Mouse (Mus musculus) midbrain, embryonic 14.5 days (tissue): ENCODE results near the gene Vamp4. TPM values are rescaled to one million over a fixed set of nuclear protein-coding genes. Genes with fewer than 3 reads are reported as not detected.
"Not testable (repeated sequence)": the region's sequence is repeated elsewhere in the genome, so short reads cannot be mapped to it uniquely, and the experiment has no call there.

ENCODE experiments used
- ATAC-seq: fragments of 200-750 bp; cut with Nextera tagmentation; 2 replicates; pipeline ENCODE4 v1.8.0; 2017; ENCODE audit warnings: moderate number of reproducible peaks, moderate library complexity; ENCODE audit not compliant: low FRiP score, low TSS enrichment
- DNase-seq: peaks from one replicate; pipeline ENCODE4 v3.0.0-alpha.2; 2015
- H3K27ac ChIP-seq: fragments of 300-500 bp; sonication (generic); replicated peaks from 2 replicates; pipeline ENCODE4 v1.5.1; 2014; ENCODE audit warnings: mild to moderate bottlenecking, low read depth, low read length, moderate library complexity
- H3K27me3 ChIP-seq: fragments of 300-500 bp; sonication (generic); 2 replicates; pipeline ENCODE4 v1.6.1; 2014; ENCODE audit warnings: low read length, control low read depth, mixed read lengths; ENCODE audit not compliant: control insufficient read depth, insufficient read depth
- H3K36me3 ChIP-seq: fragments of 300-500 bp; sonication (generic); 2 replicates; pipeline ENCODE4 v1.6.1; 2014; ENCODE audit warnings: low read length, control low read depth; ENCODE audit not compliant: control insufficient read depth, insufficient read depth
- H3K4me1 ChIP-seq: fragments of 300-500 bp; sonication (generic); 2 replicates; pipeline ENCODE4 v1.6.1; 2014; ENCODE audit warnings: mild to moderate bottlenecking, antibody characterized with exemption, low read length, control low read depth; ENCODE audit not compliant: control insufficient read depth, insufficient read depth
- H3K4me2 ChIP-seq: fragments of 300-500 bp; sonication (generic); 2 replicates; pipeline ENCODE4 v1.6.1; 2014; ENCODE audit warnings: mild to moderate bottlenecking, low read length, moderate library complexity
- H3K4me3 ChIP-seq: fragments of 300-500 bp; sonication (generic); replicated peaks from 2 replicates; pipeline ENCODE4 v1.5.1; 2014; ENCODE audit warnings: low read depth, low read length
- H3K9ac ChIP-seq: fragments of 300-500 bp; sonication (generic); replicated peaks from 2 replicates; pipeline ENCODE4 v1.6.1; 2014; ENCODE audit warnings: mild to moderate bottlenecking, low read length, moderate library complexity
- H3K9me3 ChIP-seq: fragments of 300-500 bp; sonication (generic); 2 replicates; pipeline ENCODE4 v1.6.1; 2016; ENCODE audit warnings: low read length, control low read depth, mixed read lengths; ENCODE audit not compliant: control insufficient read depth
- WGBS: fragments of 180-500 bp; shearing (Covaris S2); extraction: QIAGEN DNeasy Blood & Tissue Kit; methylation state at CpG from one replicate; pipeline ENCODE4 v1.1.7; 2014; 5-methylcytosine and 5-hydroxymethylcytosine counted together
- polyA plus RNA-seq: library from polyadenylated mRNA; unstranded; fragments of >200 nt; fragmentation: Nextera tagmentation; extraction: Ambion mirVana; gene quantifications from 2 replicates; pipeline ENCODE4 v1.2.1, GENCODE M21; 2014

The Vamp4 gene
- polyA plus RNA-seq, 1 experiment from 2014 or later: 71.3 TPM

- not testable (repeated sequence) for ATAC-seq, H3K4me1 ChIP-seq, H3K9ac ChIP-seq, H3K27ac ChIP-seq, H3K27me3 ChIP-seq, H3K4me2 ChIP-seq, H3K4me3 ChIP-seq, DNase-seq, H3K36me3 ChIP-seq, H3K9me3 ChIP-seq
- 90% methylated on average over 4 of the region's 4 CpGs for WGBS
These were observed 57.5 kb downstream of the Vamp4 start for GRCm38 (mm10) chr1:162627821-162628220.

DNA sequence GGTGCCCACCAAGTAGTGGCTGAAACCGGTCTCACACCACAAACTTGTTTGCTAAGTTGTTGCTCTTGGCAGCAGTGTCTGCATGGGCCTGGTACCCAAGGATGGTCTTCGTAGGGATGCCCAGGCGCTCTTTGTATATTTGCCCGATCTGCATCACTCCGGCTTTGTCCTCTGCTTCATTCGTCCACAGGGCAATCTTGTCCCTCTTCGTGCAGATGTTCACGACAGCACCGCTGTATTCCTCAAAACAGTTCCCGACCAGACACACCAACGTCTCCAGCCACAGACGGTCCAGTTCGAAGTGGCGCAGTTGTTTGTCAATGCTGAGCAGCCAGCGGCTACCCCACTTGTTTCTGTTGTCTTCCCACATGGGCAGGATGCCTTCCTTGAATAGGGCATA is 58.0 kb downstream of the Vamp4 start:
- 95% methylated on average over 15 of the region's 15 CpGs for WGBS
- H3K36me3 ChIP-seq, H3K27me3 ChIP-seq, H3K4me3 ChIP-seq, H3K4me2 ChIP-seq, H3K4me1 ChIP-seq, ATAC-seq, H3K9ac ChIP-seq, DNase-seq, H3K9me3 ChIP-seq, H3K27ac ChIP-seq: not testable (repeated sequence)

- DNase-seq, H3K27me3 ChIP-seq, ATAC-seq, H3K4me2 ChIP-seq, H3K9ac ChIP-seq, H3K9me3 ChIP-seq, H3K4me3 ChIP-seq, H3K27ac ChIP-seq, H3K4me1 ChIP-seq, H3K36me3 ChIP-seq: not testable (repeated sequence)
- whole genome bisulfite sequencing: 82% methylated on average over 1 of the region's 1 CpGs
These were observed 65.1 kb downstream of the Vamp4 start for GRCm38 (mm10) chr1:162635291-162635931.

DNA sequence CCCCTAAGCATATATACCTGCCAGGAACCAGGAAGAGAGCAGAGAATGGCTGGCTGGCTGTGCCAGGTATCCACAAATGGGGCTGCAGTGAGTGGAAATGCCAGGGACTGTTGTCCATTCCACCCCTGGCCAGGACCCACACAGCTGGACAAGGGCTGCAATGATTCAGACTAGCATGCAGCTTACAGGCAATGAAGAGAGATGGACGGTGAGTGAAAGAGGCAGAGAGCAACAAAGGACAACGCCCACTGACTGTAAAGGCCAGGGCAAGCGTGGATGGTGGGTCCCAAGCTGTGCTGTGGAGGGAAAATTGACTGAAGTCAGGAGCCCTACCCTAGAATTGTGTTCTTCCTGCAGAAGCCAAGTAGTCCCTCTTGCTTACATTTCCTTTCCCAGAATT is 66.2 kb downstream of the Vamp4 start:
- H3K4me2 ChIP-seq: no peak overlapping the region
- ATAC-seq (no peak), DNase-seq (no peak)
- H3K27ac ChIP-seq: no peak overlapping the region
- H3K27me3 ChIP-seq: no peaks in the 10 kb centered on the region
- H3K9ac ChIP-seq: no peak overlapping the region
- no peak overlapping the region for H3K4me3 ChIP-seq
- no peaks in the 10 kb centered on the region for H3K9me3 ChIP-seq
- 74% methylated on average over 3 of the region's 3 CpGs for WGBS
- H3K4me1 ChIP-seq: no peaks in the 10 kb centered on the region
- H3K36me3 ChIP-seq: no peaks in the 10 kb centered on the region

DNA sequence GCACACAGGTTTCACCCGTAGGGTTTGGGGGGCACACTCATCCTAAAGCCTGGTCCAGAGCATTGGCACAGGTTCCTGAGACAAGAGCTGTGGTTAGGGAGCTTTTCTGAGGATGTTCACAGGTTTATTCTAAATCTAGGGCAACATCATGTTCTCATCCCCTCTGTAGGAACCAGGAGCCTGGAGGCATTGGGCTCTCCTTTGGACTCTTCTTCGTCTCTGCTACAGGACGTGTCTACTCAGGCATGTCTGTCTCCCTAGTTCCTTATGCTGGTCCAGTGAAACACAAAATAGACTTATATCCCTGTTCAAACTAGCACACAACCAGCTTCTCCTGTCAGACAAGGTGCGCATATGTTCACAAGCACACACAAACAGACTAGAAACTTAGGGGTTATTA is 68.2 kb downstream of the Vamp4 start:
- Histone ChIP-seq H3K4me1 (no peaks in the 10 kb centered on the region), H3K9ac (no peak overlapping the region), H3K27me3 (no peaks in the 10 kb centered on the region), H3K9me3 (no peaks in the 10 kb centered on the region), H3K27ac (no peak overlapping the region), H3K4me3 (no peak overlapping the region), H3K36me3 (no peaks in the 10 kb centered on the region), H3K4me2 (no peak overlapping the region)
- WGBS: 86% methylated on average over 4 of the region's 4 CpGs
- DNase-seq (no peak), ATAC-seq (no peak)

- no peak for DNase-seq
- ATAC-seq: no peak
- no peaks in the 10 kb centered on the region for H3K27me3 ChIP-seq
- 85% methylated on average over 10 of the region's 10 CpGs for WGBS
- H3K4me3 ChIP-seq: no peak within 1 kb of the TSS
- H3K4me2 ChIP-seq: no peak within 1 kb of the TSS
- no peaks in the 10 kb centered on the region for H3K4me1 ChIP-seq
- H3K36me3 ChIP-seq: no peaks in the 10 kb centered on the region
- no peaks in the 10 kb centered on the region for H3K9me3 ChIP-seq
- H3K27ac ChIP-seq: no peak within 1 kb of the TSS
- no peak within 1 kb of the TSS for H3K9ac ChIP-seq
These were observed 68.9 kb downstream of the Vamp4 start, which contains the start of gene Myoc for GRCm38 (mm10) chr1:162639051-162639750. Gene Myoc, plus strand, starts transcription at chr1:162639155.

DNA sequence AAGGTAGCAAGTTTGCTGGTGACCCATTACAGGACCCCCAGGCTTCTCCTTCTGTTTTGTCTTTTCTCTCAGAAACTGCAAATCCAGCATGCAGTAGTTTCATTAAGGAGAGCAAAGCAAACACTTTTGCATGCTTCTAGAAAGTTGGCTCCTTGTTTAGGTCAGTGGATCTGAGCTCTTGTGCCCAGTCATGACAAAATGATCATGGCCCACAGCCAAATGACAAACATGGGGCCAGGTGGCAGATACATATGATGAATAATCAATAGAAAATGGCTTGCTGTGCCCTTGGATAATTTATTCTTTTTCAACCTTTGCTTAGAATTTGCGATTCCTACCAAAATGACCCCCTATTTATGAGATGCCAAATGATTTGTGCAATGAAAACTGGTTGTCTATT is 69.5 kb downstream of the Vamp4 start:
- no peak for ATAC-seq
- H3K4me2 ChIP-seq: no peak overlapping the region
- H3K4me3 ChIP-seq: no peak overlapping the region
- 91% methylated on average over 1 of the region's 1 CpGs for WGBS
- H3K9me3 ChIP-seq: no peaks in the 10 kb centered on the region
- no peaks in the 10 kb centered on the region for H3K27me3 ChIP-seq
- no peaks in the 10 kb centered on the region for H3K36me3 ChIP-seq
- no peak for DNase-seq
- H3K4me1 ChIP-seq: no peaks in the 10 kb centered on the region
- no peak overlapping the region for H3K9ac ChIP-seq
- H3K27ac ChIP-seq: no peak overlapping the region

GRCm38 (mm10) chr1:162642591-162642990 is 72.3 kb downstream of the Vamp4 start:
- Histone ChIP-seq H3K27me3 (no peaks in the 10 kb centered on the region), H3K9ac (no peak overlapping the region), H3K27ac (no peak overlapping the region), H3K4me1 (no peaks in the 10 kb centered on the region), H3K4me3 (no peak overlapping the region), H3K4me2 (no peak overlapping the region), H3K36me3 (no peaks in the 10 kb centered on the region), H3K9me3 (no peaks in the 10 kb centered on the region)
- 76% methylated on average over 3 of the region's 3 CpGs for WGBS
- ATAC-seq (no peak), DNase-seq (no peak)

- ATAC-seq (no peak), DNase-seq (peak; percentile 46)
- Histone ChIP-seq H3K4me2 (no peak overlapping the region), H3K27ac (no peak overlapping the region), H3K4me3 (no peak overlapping the region), H3K9ac (no peak overlapping the region), H3K9me3 (no peaks in the 10 kb centered on the region), H3K4me1 (no peaks in the 10 kb centered on the region), H3K27me3 (no peaks in the 10 kb centered on the region), H3K36me3 (no peaks in the 10 kb centered on the region)
- 35% methylated on average over 4 of the region's 4 CpGs for WGBS
These were observed 73.4 kb downstream of the Vamp4 start for GRCm38 (mm10) chr1:162643752-162644151.
